Mouse (Mus musculus) bone marrow, adult 2 months (tissue): Measurements from ENCODE around the gene Cpm. TPM values are rescaled to one million over a fixed set of nuclear protein-coding genes. Genes with fewer than 3 reads are reported as not detected.

Experiments used
- H3K27ac ChIP-seq: fragments of 200-500 bp; 2 replicates; pipeline ENCODE4 v1.5.1; 2012; ENCODE audit warnings: low read depth, mild to moderate bottlenecking, control low read depth, inconsistent platforms, low read length; ENCODE audit not compliant: control insufficient read depth, poor library complexity, insufficient read depth
- H3K4me1 ChIP-seq: fragments of 200-500 bp; 2 replicates; pipeline ENCODE4 v1.6.1; 2011; ENCODE audit warnings: low read length; ENCODE audit not compliant: control insufficient read depth, insufficient read depth
- H3K4me3 ChIP-seq: fragments of 200-500 bp; replicated peaks from 2 replicates; pipeline ENCODE3; 2011; ENCODE audit warnings: mild to moderate bottlenecking, low read depth, low read length, control low read depth; ENCODE audit not compliant: control insufficient read depth
- CTCF ChIP-seq: fragments of 200-500 bp; IDR thresholded peaks from 2 replicates; pipeline ENCODE4 v1.5.1; 2011; ENCODE audit warnings: low read length, control low read depth; ENCODE audit not compliant: control insufficient read depth, insufficient read depth
- POLR2A ChIP-seq: fragments of 200-500 bp; IDR thresholded peaks from 2 replicates; pipeline ENCODE4 v1.6.1; 2011; ENCODE audit warnings: low read depth, mild to moderate bottlenecking, control low read depth, low read length, borderline replicate concordance; ENCODE audit not compliant: control insufficient read depth
- WGBS: fragments of 180-500 bp; shearing (Covaris S2); methylation state at CpG from one replicate; pipeline ENCODE4 v1.1.7; 2018; 5-methylcytosine and 5-hydroxymethylcytosine counted together
- polyA plus RNA-seq: library from polyadenylated mRNA; stranded (reverse); fragments of >200 nt; gene quantifications from 2 replicates; pipeline ENCODE4 v1.2.4, GENCODE M21; 2011; ENCODE audit warnings: low replicate concordance; ENCODE audit not compliant: missing spikeins, insufficient read depth, insufficient read length

Gene Cpm
- polyA plus RNA-seq = 2.6 and 11.6 TPM in 2 replicates

- TF ChIP-seq CTCF = no peak
- TF ChIP-seq POLR2A = peak; percentile 85; the same call in 1 of the 2 replicates
- Histone ChIP-seq H3K27ac (peak within 1 kb of the TSS; percentile 35), H3K4me1 (no peaks in the 10 kb centered on the region; the same call in none of the 2 replicates), H3K4me3 (peak within 1 kb of the TSS; percentile 83)
- WGBS = under 1% methylated on average over 72 of the region's 73 CpGs
Measured at GRCm38 (mm10) chr10:117629169-117629971, at the start of gene Cpm. Gene Cpm (plus strand): TSS chr10:117629500.

- WGBS = 60% methylated on average over 9 of the region's 9 CpGs
- H3K4me3 ChIP-seq = no peak overlapping the region
- H3K27ac ChIP-seq = no peak overlapping the region
- H3K4me1 ChIP-seq = no peaks in the 10 kb centered on the region; the same call in 1 of the 2 replicates
- TF ChIP-seq CTCF (no peak), POLR2A (no peak)
Measured at GRCm38 (mm10) chr10:117579771-117580284, 49.5 kb upstream of the Cpm start.

DNA sequence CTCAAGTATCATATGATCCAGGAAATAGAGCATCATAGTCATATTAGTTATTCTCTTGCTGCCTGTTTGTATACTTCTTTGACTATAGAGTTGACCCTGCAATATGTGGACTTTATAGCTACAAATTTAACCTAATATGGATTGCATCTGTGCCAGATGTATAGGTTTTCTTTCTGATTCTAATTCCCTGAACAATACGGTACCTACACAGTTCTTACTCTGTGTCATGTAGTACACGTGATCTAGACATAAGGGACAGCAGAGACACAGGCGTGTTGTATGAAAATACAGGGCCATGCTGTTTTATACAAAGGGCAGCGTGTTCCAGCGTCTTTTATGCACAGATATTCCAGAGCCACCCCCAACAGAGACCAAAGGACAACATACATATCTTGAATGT, 48.9 kb upstream of the Cpm start:
- Histone ChIP-seq H3K4me3 (no peak overlapping the region), H3K4me1 (no peaks in the 10 kb centered on the region; the same call in 1 of the 2 replicates), H3K27ac (no peak overlapping the region)
- no peak for TF ChIP-seq POLR2A
- 84% methylated on average over 5 of the region's 5 CpGs for WGBS

DNA sequence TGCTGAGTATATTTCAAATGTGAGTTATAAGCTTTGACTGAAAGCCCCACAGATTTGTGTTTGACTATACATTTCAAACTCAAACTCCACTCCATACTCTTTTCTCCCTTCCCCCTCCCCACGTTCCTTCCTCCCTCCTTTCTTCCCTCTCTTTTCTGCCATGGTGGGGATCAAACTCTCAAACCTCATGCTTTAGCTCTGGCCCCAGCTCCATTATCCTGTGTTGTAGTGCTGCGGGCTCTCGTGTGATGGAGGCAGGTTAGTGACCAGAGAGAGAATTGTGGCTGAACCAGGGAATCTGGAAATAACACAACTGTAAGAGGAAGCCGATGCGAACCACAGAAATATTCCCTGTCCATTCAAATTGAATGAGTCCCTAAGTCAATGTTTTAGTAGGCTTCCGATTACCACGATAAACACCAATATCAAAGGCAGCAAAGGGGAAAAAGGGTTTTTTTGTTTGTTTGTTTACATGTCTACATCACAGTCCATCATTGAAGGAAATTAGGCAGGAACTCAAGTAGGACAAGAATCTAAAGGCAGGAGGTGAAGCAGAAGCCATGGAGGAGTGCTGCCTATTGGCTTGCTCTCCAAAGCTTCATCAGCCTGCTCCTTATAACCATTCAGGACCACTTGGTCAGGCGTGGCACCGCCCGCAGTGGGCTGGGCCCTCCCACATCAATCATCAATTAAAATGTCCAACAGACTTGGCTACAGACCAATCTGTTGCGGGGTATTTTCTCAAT, 48.1 kb upstream of the Cpm start:
- TF ChIP-seq CTCF (no peak), POLR2A (no peak)
- H3K4me1 ChIP-seq = no peaks in the 10 kb centered on the region; the same call in 1 of the 2 replicates
- no peak overlapping the region for H3K4me3 ChIP-seq
- 84% methylated on average over 11 of the region's 11 CpGs for WGBS
- no peak overlapping the region for H3K27ac ChIP-seq

DNA sequence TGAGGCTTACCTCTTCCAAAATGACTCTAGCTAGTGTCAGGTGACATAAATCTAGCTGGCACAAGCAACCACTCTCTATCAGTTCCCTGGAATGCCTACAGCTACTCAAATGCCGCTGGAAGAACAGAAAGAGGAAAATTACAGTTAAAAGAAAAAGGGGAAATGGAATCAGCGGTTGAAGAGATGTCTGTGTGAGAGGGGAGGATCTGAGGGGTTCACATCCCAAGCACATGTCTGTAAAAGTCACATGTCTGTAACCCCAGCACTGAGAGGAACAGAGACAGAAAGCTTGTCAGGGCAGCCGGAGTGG, 47.6 kb upstream of the Cpm start:
- no peak overlapping the region for H3K4me3 ChIP-seq
- 66% methylated on average over 3 of the region's 3 CpGs for WGBS
- H3K4me1 ChIP-seq = no peaks in the 10 kb centered on the region; the same call in 1 of the 2 replicates
- no peak overlapping the region for H3K27ac ChIP-seq
- TF ChIP-seq CTCF = no peak

DNA sequence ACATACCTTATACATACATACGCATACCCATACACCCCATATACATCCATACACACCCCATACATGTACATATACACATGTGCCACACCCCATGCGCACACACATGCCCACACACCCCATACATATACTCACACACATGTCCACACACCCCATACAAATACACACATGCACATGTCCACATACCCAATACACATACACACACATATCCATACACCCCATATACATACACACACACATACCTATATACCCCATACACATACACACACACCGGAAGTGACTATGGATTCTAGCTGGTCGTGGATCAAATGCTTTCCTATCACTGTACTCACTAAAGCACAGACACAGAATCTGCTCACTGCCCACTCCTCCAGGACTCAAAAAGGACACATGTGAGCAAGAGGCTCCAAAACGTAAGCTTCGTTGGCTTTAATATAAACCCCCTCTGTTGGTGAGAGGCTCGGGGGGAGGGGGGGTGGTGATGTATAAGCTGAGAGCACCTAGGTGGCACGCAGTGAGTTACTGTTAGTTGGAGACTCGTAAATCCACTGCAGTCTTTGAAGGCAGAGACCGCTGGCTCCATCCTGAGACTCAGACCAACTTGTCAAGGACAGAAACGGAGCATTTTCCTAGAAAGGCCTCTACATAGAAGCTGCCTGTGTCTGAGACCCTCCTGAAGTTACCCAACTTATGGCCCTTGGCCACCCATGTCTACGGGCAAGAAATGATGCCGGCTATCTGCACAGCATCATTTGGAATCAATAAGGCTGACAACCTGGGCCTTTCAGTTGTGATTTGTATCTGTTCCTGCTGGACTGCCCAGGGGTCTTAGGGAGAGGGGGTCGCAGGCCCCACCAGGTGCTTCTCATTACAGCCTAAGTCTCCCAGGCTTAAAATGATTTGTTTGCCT, 45.9 kb upstream of the Cpm start:
- 87% methylated on average over 14 of the region's 14 CpGs for WGBS
- Histone ChIP-seq H3K4me3 (no peak overlapping the region), H3K27ac (no peak overlapping the region), H3K4me1 (no peaks in the 10 kb centered on the region; the same call in 1 of the 2 replicates)
- no peak for TF ChIP-seq POLR2A

GRCm38 (mm10) chr10:117584102-117584501, 45.2 kb upstream of the Cpm start:
- no peak for TF ChIP-seq CTCF
- TF ChIP-seq POLR2A = no peak
- H3K27ac ChIP-seq = no peak overlapping the region
- WGBS = 73% methylated on average over 3 of the region's 3 CpGs
- H3K4me3 ChIP-seq = no peak overlapping the region
- H3K4me1 ChIP-seq = no peaks in the 10 kb centered on the region; the same call in 1 of the 2 replicates
